Mouse (Mus musculus): ENCODE data around the gene Pik3ap1.

Pik3ap1 gene

GRCm38 (mm10) chr19:41369557-41370460 lies 15.1 kb downstream of the Pik3ap1 start:
- DNase-seq (ENCODE audit: low spot score in 2 of 2) = no peak

GRCm38 (mm10) chr19:41366854-41367517 lies 17.9 kb downstream of the Pik3ap1 start:
- DNase-seq (ENCODE audit: low spot score in 2 of 2) = no peak

DNA sequence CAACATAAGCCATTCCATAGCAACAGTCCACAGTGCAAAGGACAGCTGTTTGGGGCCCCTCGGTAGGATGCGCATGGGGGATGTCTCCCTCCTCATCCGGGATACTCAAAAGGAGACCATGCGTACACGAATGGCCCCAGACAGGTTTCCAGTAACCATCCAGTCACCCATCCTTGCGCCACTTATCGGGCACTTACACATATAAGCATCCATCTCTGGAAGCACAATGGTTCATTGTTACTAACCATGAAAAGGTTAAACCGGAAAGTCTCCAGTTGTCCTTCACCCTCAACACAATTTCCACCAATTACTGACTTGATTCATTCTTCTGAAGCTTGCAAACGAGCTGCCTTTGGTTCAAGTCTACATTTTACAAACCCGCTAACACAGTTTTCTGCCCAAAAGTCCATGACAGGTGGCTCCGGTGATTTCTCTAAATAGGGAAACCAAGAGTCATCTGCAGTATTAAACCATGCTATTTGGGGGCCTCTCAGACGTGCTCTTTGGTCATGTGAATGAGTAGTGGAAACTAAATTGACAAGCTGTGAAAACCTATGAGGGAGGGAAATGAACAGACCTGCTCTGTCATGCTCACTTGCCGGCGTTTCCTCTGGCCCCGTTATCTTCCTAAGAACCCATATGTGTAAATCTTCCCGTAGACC lies 18.6 kb downstream of the Pik3ap1 start:
- no peak for DNase-seq (ENCODE audit: low spot score in 2 of 2)

DNA sequence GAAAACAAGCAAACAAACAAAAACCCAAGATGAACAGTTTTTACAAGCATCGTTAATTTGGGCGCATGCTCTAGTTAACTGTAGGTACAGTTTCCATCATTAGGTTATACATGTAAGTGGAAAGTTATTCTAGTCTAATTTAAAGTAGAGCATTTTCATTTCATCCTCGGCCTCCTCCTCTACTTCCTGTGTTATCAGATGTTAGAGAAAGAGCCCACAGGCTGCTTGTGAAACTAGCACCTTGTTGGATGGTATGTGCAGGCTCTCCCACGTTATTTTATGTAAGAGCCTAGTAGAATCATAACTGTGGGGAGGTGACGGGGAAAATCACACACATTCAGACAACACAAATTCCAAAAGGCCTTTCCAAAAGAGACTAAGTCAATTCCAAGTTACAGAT lies 19.3 kb downstream of the Pik3ap1 start:
- no peak for DNase-seq (ENCODE audit: low spot score in 2 of 2)

GRCm38 (mm10) chr19:41364509-41364908 lies 20.4 kb downstream of the Pik3ap1 start:
- DNase-seq (ENCODE audit: low spot score in 2 of 2) = no peak

GRCm38 (mm10) chr19:41362963-41363362 lies 21.9 kb downstream of the Pik3ap1 start:
- no peak for DNase-seq (ENCODE audit: low spot score in 2 of 2)

GRCm38 (mm10) chr19:41360459-41360858 lies 24.4 kb downstream of the Pik3ap1 start:
- DNase-seq (ENCODE audit: low spot score in 2 of 2) = no peak

DNA sequence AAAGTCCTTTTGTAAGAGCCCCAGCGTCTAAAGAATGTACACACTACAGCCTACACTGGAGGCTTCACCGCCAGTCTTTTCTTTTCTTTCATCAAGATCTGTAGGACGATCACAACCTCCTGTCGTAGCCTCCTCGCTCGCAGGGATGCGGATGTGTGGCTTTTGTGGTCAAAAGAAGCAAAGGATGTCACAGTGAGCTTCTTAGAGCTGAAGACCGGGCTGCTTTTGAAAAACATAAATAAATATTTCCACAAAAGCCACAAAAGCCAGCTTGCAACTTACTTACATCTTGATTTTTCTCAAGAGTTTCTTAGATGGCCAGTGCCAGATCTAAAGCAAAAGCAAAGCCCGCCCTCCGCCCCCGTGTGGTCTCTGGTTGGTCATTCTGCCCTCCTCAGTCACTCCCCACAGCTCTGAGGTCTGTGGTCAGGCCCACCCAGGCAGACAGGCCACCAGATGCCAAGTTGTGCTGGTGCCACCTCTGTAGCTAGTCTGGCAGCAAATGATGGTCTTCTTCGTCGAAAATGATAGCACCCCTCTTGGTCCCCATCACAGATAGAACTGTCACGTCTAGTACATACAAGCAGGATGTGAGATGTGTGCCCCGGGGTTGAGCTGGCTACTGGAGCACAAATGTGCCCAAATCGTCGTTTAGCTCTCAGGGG lies 30.5 kb downstream of the Pik3ap1 start:
- no peak for DNase-seq (ENCODE audit: low spot score in 2 of 2)

DNA sequence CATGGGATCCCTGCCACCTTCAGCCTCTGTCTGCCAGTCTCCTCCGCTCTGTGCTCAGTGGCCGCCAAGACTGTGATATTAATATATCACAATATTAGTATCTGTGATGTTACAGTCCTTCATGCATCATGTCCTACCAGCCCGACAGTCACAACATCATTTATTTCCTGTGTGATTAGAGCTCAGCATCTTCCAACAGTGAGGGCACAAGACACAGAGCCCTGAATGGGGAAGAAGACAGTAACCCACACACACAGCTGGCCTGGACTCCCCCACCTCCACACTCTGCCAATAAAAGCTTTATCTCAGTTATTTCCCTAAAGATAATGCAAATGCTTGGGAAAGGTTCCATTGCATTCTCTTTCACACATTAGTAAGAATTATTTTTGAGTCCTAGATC lies 35.3 kb downstream of the Pik3ap1 start:
- no peak for DNase-seq (ENCODE audit: low spot score in 2 of 2)

DNA sequence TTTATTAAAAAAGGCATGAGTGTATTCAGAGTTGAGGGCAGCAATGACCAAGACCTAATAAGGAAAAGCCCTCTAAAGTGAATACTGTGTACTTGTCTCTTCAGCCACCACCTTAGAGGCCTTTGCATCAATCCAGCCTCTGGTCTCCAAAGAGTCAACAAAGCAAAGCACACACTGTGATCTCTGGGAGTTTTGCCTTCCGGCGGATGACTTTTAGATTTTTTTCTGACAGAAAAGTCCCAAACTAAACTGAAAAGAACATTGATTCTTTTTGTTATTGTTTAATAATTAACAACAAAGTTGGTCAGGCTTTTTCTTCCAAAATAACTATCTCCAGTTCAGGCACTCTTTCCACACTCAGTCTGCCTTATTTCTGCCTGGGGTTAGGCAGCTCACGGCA lies 36.7 kb downstream of the Pik3ap1 start:
- no peak for DNase-seq (ENCODE audit: low spot score in 2 of 2)

- DNase-seq (ENCODE audit: low spot score in 2 of 2) = no peak
Observed at GRCm38 (mm10) chr19:41347326-41347725, 37.6 kb downstream of the Pik3ap1 start.

DNA sequence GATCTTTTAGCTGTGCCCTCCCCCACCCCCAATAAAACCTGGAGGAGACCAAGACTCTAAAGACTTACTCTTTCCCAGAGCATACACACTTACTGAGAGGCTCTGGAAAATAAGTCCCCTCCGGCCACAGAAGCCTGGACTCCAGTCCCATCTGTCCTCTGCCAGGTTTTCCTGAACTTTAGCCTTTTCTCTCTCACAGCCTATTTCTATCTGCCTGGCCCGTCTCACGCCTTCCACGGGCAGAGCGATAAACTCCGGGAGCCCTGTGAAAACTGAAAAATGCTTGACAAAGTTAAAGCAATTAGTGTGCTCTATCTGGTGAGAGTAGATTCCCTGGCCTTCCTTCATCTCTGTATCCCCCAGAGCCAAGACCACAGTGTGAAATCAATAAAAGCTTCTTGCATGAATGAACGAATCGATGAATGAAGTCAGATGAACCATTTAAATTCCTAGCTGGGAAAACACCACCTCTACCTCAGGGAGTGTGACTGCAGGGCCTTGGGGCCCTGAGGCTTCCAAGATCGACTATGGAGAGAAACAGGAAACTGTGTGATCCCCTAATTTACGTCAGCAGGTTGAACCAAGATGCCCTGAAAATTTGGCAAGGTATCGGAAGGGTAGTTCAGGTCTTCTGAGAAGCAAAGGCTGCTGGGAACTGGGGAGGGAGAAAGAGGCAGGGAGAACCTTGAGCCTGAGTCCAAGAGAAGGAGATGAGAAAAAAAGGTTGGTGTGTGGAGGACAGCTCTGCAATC lies 38.6 kb downstream of the Pik3ap1 start:
- no peak for DNase-seq (ENCODE audit: low spot score in 2 of 2)

DNA sequence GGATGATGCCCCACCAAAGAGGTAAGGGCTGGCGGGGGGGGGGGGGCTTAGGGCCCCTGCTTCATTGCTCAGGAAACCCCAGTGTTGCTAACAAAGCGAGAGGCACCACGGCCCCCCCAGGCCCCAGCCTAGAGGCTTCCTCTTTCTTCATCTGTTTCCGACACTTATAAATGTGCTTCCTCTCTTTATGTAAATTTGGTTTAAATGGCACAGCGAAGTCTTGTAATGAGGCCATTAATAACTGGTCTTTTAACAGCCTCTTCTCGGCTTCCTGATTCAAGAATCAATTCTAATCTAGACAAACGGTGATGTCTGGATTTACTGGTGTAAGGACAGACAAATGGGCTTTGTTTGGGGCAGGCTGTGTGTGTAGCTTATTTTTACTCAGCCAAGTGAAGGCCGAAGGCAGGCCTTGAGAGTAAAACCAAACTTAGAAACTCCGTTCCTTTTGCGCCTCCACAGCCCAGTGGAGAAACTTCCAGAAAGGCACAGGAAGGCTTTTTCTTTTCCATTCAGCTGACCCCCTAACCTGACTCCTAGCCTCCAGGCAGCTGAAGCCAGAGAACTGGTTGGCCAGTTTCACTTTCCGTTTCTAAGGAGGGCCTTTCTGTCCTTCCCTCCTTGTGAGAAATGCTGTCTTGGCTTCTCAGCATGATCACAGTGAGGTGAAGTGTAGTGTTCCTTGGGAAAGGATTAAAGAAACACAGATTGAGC lies 39.7 kb downstream of the Pik3ap1 start:
- DNase-seq (ENCODE audit: low spot score in 2 of 2) = peak; percentile 57 to 61

DNA sequence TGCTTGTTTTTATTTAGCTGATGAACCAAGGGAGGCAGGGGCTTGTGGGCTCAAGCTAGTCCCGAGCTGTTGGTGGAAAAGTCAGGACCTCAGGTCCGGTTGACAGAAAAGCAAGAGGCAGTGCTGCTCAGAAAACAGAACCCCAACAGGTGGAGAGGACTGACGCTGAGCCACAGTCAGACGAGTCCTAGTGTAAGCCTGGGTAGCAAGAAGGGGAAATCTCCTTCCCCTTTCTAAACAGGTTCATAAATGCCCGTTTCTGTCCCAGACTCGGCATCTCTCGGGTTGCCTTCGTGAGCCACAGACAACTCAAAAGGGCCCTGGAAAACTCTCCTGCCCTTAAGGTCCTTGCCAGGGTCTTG lies 40.3 kb downstream of the Pik3ap1 start:
- DNase-seq (ENCODE audit: low spot score in 2 of 2) = no peak

GRCm38 (mm10) chr19:41342592-41343090 lies 42.3 kb downstream of the Pik3ap1 start:
- no peak for DNase-seq (ENCODE audit: low spot score in 2 of 2)

GRCm38 (mm10) chr19:41341677-41342076 lies 43.2 kb downstream of the Pik3ap1 start:
- peak in 1 of 2 experiments; percentile 44 for DNase-seq (ENCODE audit: low spot score in 2 of 2)

- DNase-seq (ENCODE audit: low spot score in 2 of 2) = peak; percentile 40 to 56
Observed at GRCm38 (mm10) chr19:41339020-41339836, 45.7 kb downstream of the Pik3ap1 start.

DNA sequence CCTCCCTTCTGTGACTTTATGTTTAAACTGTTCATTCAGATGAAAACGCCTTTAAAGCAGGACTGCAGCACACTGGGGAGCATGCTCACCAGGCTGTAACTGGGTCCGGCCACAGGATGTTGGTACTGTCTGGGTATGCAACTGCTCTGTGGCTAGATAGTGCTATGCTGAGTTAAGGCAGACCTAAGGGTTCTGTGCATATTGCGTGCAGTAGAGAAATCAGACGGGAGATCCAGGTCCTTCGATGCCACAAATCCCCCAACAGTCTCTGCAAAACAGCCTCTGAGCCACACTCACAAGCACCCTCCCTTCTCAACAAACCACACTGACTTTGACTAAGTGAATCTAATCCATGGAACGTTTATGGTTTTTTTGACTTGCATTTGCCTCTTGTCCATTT lies 46.5 kb downstream of the Pik3ap1 start:
- DNase-seq (ENCODE audit: low spot score in 2 of 2) = no peak

DNA sequence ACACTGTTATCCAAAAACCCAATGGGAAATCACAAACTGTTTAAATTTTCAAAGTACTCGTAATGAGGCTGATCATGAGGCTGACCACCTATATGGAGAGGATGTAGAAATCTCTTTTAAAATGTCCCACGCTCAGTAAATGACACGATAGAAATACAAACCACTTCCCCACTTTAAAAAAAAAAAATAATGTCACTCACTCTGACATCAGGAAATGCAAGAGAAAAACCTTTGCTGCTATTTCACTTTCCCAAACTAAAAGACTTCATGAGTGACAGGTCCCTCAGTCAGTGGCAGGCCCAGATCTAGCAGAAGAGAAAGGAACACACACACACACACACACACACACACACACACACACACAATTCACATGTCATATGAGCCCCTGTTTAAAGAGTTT lies 49.2 kb downstream of the Pik3ap1 start:
- no peak for DNase-seq (ENCODE audit: low spot score in 2 of 2)

GRCm38 (mm10) chr19:41332986-41333385 lies 51.9 kb downstream of the Pik3ap1 start:
- no peak for DNase-seq (ENCODE audit: low spot score in 2 of 2)
